Mouse (Mus musculus) forebrain, embryonic 12.5 days (tissue): ENCODE measurements around the gene Exoc3. TPM values are rescaled to one million over a fixed set of nuclear protein-coding genes. Genes with fewer than 3 reads are reported as not detected.

ENCODE experiments used
- ATAC-seq: fragments of 200-750 bp; cut with Nextera tagmentation; 2 replicates; pipeline ENCODE4 v1.8.0; 2017; ENCODE audit warnings: moderate TSS enrichment; ENCODE audit not compliant: low FRiP score
- H3K27ac ChIP-seq: fragments of 300-500 bp; sonication (generic); 2 replicates; pipeline ENCODE4 v1.5.1; 2016; ENCODE audit warnings: mild to moderate bottlenecking
- H3K27me3 ChIP-seq: fragments of 300-500 bp; sonication (generic); 2 replicates; pipeline ENCODE4 v1.6.1; 2016; ENCODE audit warnings: mild to moderate bottlenecking
- H3K36me3 ChIP-seq: fragments of 300-500 bp; sonication (generic); replicated peaks from 2 replicates; pipeline ENCODE4 v1.6.1; 2016; ENCODE audit warnings: mild to moderate bottlenecking
- H3K4me1 ChIP-seq: fragments of 300-500 bp; sonication (generic); 2 replicates; pipeline ENCODE4 v1.6.1; 2016
- H3K4me2 ChIP-seq: fragments of 300-500 bp; sonication (generic); 2 replicates; pipeline ENCODE4 v1.6.1; 2016; ENCODE audit warnings: mild to moderate bottlenecking, moderate library complexity
- H3K4me3 ChIP-seq: fragments of 300-500 bp; sonication (generic); replicated peaks from 2 replicates; pipeline ENCODE4 v1.5.1; 2016; ENCODE audit warnings: mild to moderate bottlenecking
- H3K9ac ChIP-seq: fragments of 300-500 bp; sonication (generic); 2 replicates; pipeline ENCODE4 v1.6.1; 2016; ENCODE audit warnings: mild to moderate bottlenecking
- H3K9me3 ChIP-seq: fragments of 300-500 bp; sonication (generic); 2 replicates; pipeline ENCODE4 v1.6.1; 2016
- WGBS: fragments of 180-500 bp; shearing (Covaris S2); methylation state at CpG from one replicate; pipeline ENCODE4 v1.1.7; 2016; 5-methylcytosine and 5-hydroxymethylcytosine counted together
- polyA plus RNA-seq: library from polyadenylated mRNA; unstranded; fragments of >200 nt; fragmentation: Nextera tagmentation; extraction: Ambion mirVana; gene quantifications from 2 replicates; pipeline ENCODE4 v1.2.1, GENCODE M21; 2016

Gene Exoc3
- polyA plus RNA-seq, 1 experiment from 2014 or later: 80.6 TPM

- Histone ChIP-seq H3K9me3 (no peaks in the 10 kb centered on the region), H3K4me3 (no peak overlapping the region), H3K4me2 (no peak overlapping the region), H3K36me3 (no peaks in the 10 kb centered on the region), H3K27me3 (peaks cover 62% of the 10 kb centered on the region), H3K9ac (no peak overlapping the region), H3K4me1 (peaks cover 7% of the 10 kb centered on the region), H3K27ac (no peak overlapping the region)
- WGBS: 70% methylated on average over 3 of the region's 3 CpGs
- ATAC-seq: no peak
Measured at GRCm38 (mm10) chr13:74122632-74123031, 85.9 kb downstream of the Exoc3 start.

GRCm38 (mm10) chr13:74121795-74122330, 86.7 kb downstream of the Exoc3 start:
- no peaks in the 10 kb centered on the region for H3K36me3 ChIP-seq
- WGBS: 27% methylated on average over 14 of the region's 14 CpGs
- peak overlapping the region; percentile 38; the same call in 1 of the 2 replicates for H3K4me3 ChIP-seq
- H3K27ac ChIP-seq: no peak overlapping the region
- no peak overlapping the region for H3K9ac ChIP-seq
- no peak overlapping the region for H3K4me2 ChIP-seq
- H3K9me3 ChIP-seq: no peaks in the 10 kb centered on the region
- peaks cover 7% of the 10 kb centered on the region for H3K4me1 ChIP-seq
- no peak for ATAC-seq
- peaks cover 62% of the 10 kb centered on the region for H3K27me3 ChIP-seq

GRCm38 (mm10) chr13:74121141-74121602, 87.4 kb downstream of the Exoc3 start, which contains the start of gene Slc9a3:
Gene Slc9a3 (plus strand): TSS chr13:74121457.
- peak within 1 kb of the TSS; percentile 38 for H3K4me3 ChIP-seq
- peaks cover 7% of the 10 kb centered on the region for H3K4me1 ChIP-seq
- H3K36me3 ChIP-seq: no peaks in the 10 kb centered on the region
- H3K27ac ChIP-seq: no peak within 1 kb of the TSS
- H3K9ac ChIP-seq: peak within 1 kb of the TSS; percentile 26; the same call in 1 of the 2 replicates
- H3K27me3 ChIP-seq: peaks cover 62% of the 10 kb centered on the region
- H3K4me2 ChIP-seq: peak within 1 kb of the TSS; percentile 57
- ATAC-seq: no peak
- H3K9me3 ChIP-seq: no peaks in the 10 kb centered on the region
- WGBS: 1% methylated on average over 35 of the region's 35 CpGs

Other genes starting within 250 kb of the Exoc3 start
- not detected in 2 replicates for gene Zdhhc11, start 244.9 kb downstream of the Exoc3 start, polyA plus RNA-seq
- 4.2 and 5.1 TPM in 2 replicates for gene Tppp, start 199.3 kb downstream of the Exoc3 start, polyA plus RNA-seq
- 19.1 and 24.8 TPM in 2 replicates for gene Cep72, start 146.4 kb downstream of the Exoc3 start, polyA plus RNA-seq
- gene Slc9a3, start 87.3 kb downstream of the Exoc3 start, polyA plus RNA-seq: not detected in 2 replicates
- gene Ahrr, start 83.6 kb upstream of the Exoc3 start, polyA plus RNA-seq: 1.4 and 2.0 TPM in 2 replicates
- 105 and 114 TPM in 2 replicates for gene Pdcd6, start 108.8 kb upstream of the Exoc3 start, polyA plus RNA-seq
- gene Sdha, start 141.5 kb upstream of the Exoc3 start, polyA plus RNA-seq: 231 and 233 TPM in 2 replicates
- 60.2 and 67.6 TPM in 2 replicates for gene Ccdc127, start 141.6 kb upstream of the Exoc3 start, polyA plus RNA-seq
- not detected in 2 replicates for gene Lrrc14b, start 155.3 kb upstream of the Exoc3 start, polyA plus RNA-seq
- gene Zfp72, start 182.1 kb upstream of the Exoc3 start, polyA plus RNA-seq: 3.1 and 3.2 TPM in 2 replicates
- gene Ftl1-ps1, start 191.0 kb upstream of the Exoc3 start, polyA plus RNA-seq: 87.6 and 99.5 TPM in 2 replicates